Mouse (Mus musculus) hindbrain, embryonic 15.5 days (tissue): ENCODE measurements around the gene Gnmt. TPM values are rescaled to one million over a fixed set of nuclear protein-coding genes. Genes with fewer than 3 reads are reported as not detected.

Source experiments
- ATAC-seq: fragments of 200-750 bp; cut with Nextera tagmentation; 2 replicates; pipeline ENCODE4 v1.8.0; 2017; ENCODE audit warnings: low read depth, moderate number of reproducible peaks, moderate TSS enrichment; ENCODE audit not compliant: low FRiP score
- H3K27ac ChIP-seq: fragments of 300-500 bp; sonication (generic); replicated peaks from 2 replicates; pipeline ENCODE4 v1.5.1; 2015; ENCODE audit warnings: mild to moderate bottlenecking, inconsistent platforms
- H3K27me3 ChIP-seq: fragments of 300-500 bp; sonication (generic); 2 replicates; pipeline ENCODE4 v1.6.1; 2015; ENCODE audit warnings: control low read depth, inconsistent platforms
- H3K36me3 ChIP-seq: fragments of 300-500 bp; sonication (generic); 2 replicates; pipeline ENCODE4 v1.6.1; 2015; ENCODE audit warnings: control low read depth, inconsistent platforms
- H3K4me1 ChIP-seq: fragments of 300-500 bp; sonication (generic); replicated peaks from 2 replicates; pipeline ENCODE4 v1.6.1; 2015; ENCODE audit warnings: control low read depth, inconsistent platforms
- H3K4me2 ChIP-seq: fragments of 300-500 bp; sonication (generic); 2 replicates; pipeline ENCODE4 v1.6.1; 2015; ENCODE audit warnings: moderate library complexity, mild to moderate bottlenecking, inconsistent platforms
- H3K4me3 ChIP-seq: fragments of 300-500 bp; sonication (generic); 2 replicates; pipeline ENCODE4 v1.5.1; 2015; ENCODE audit warnings: mild to moderate bottlenecking, inconsistent platforms
- H3K9ac ChIP-seq: fragments of 300-500 bp; sonication (generic); 2 replicates; pipeline ENCODE4 v1.6.1; 2015; ENCODE audit warnings: inconsistent platforms
- H3K9me3 ChIP-seq: fragments of 300-500 bp; sonication (generic); 2 replicates; pipeline ENCODE4 v1.6.1; 2016; ENCODE audit warnings: control low read depth, inconsistent platforms
- WGBS: fragments of 180-500 bp; shearing (Covaris S2); methylation state at CpG from one replicate; pipeline ENCODE4 v1.1.7; 2015; 5-methylcytosine and 5-hydroxymethylcytosine counted together
- polyA plus RNA-seq: library from polyadenylated mRNA; unstranded; fragments of >200 nt; fragmentation: Nextera tagmentation; extraction: Ambion mirVana; gene quantifications from 2 replicates; pipeline ENCODE4 v1.2.1, GENCODE M21; 2015

Gene Gnmt
- polyA plus RNA-seq, 1 experiment from 2014 or later = 0.86 TPM

GRCm38 (mm10) chr17:46735287-46735686 is 6.3 kb upstream of the Gnmt start:
- Histone ChIP-seq H3K4me2 (no peak overlapping the region), H3K9ac (no peak overlapping the region), H3K9me3 (no peaks in the 10 kb centered on the region), H3K27ac (no peak overlapping the region), H3K27me3 (no peaks in the 10 kb centered on the region), H3K4me1 (no peaks in the 10 kb centered on the region), H3K4me3 (no peak overlapping the region), H3K36me3 (peaks cover 25% of the 10 kb centered on the region; the same call in 1 of the 2 replicates)
- ATAC-seq = no peak
- WGBS = 90% methylated on average over 7 of the region's 7 CpGs

- Histone ChIP-seq H3K9ac (no peak overlapping the region), H3K36me3 (peaks cover 25% of the 10 kb centered on the region; the same call in 1 of the 2 replicates), H3K4me3 (no peak overlapping the region), H3K4me1 (no peaks in the 10 kb centered on the region), H3K27me3 (peaks cover 1% of the 10 kb centered on the region; the same call in 1 of the 2 replicates), H3K4me2 (no peak overlapping the region), H3K27ac (no peak overlapping the region), H3K9me3 (no peaks in the 10 kb centered on the region)
- WGBS = 96% methylated on average over 3 of the region's 3 CpGs
- no peak for ATAC-seq
These were observed 5.1 kb upstream of the Gnmt start for GRCm38 (mm10) chr17:46734055-46734454.

DNA sequence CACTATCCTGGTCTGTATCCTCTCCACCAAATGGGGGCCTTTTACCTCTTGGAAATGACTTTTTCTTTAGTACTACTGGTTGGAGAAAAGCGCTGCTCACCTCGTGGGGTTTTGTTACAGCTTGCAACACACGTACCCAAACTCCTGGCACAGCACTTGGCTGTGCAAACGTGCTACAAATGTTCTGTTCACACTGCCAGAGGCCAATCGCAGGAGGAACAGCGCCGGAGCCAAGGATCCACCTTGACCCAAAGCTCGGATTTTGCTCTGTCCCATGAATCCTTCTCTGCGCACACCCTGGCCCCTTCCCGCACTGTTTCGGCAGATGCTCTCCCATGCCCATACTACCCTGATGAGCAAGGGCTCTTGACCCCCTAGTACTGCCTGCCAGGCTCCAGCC is 472 bp downstream of the Gnmt start:
- peak overlapping the region; percentile 18; the same call in 1 of the 2 replicates for H3K4me2 ChIP-seq
- no peaks in the 10 kb centered on the region for H3K4me1 ChIP-seq
- H3K27ac ChIP-seq = no peak overlapping the region
- H3K9me3 ChIP-seq = no peaks in the 10 kb centered on the region
- no peak overlapping the region for H3K4me3 ChIP-seq
- WGBS = 57% methylated on average over 11 of the region's 11 CpGs
- no peaks in the 10 kb centered on the region; the same call in 1 of the 2 replicates for H3K36me3 ChIP-seq
- no peak for ATAC-seq
- H3K27me3 ChIP-seq = peaks cover 5% of the 10 kb centered on the region; the same call in 1 of the 2 replicates
- no peak overlapping the region for H3K9ac ChIP-seq

DNA sequence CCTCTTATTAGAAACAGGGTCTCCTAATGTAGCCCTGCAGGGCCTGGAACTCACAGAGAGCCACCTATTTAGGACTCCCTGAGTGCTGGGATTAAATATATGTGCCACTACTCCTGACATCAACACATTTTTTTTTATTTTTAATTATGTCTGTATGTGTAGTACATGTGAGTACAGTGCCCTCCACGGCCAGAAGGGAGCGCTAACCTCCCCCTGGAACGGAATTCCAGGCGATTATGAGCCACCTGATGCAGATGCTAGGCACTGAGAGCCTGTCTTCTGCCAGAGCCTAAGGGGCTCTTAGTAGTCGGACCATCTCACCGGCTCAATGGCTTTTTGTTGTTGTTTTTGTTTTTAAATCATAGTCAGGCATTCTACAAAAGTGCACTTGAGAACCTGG is 947 bp downstream of the Gnmt start:
- H3K4me1 ChIP-seq = no peaks in the 10 kb centered on the region
- no peak overlapping the region for H3K9ac ChIP-seq
- no peak overlapping the region for H3K4me2 ChIP-seq
- peaks cover 5% of the 10 kb centered on the region; the same call in 1 of the 2 replicates for H3K27me3 ChIP-seq
- 40% methylated on average over 6 of the region's 6 CpGs for WGBS
- H3K27ac ChIP-seq = no peak overlapping the region
- H3K36me3 ChIP-seq = peaks cover 4% of the 10 kb centered on the region
- H3K4me3 ChIP-seq = no peak overlapping the region
- no peak for ATAC-seq
- H3K9me3 ChIP-seq = no peaks in the 10 kb centered on the region

- no peak overlapping the region for H3K4me2 ChIP-seq
- peaks cover 4% of the 10 kb centered on the region for H3K36me3 ChIP-seq
- H3K27ac ChIP-seq = no peak overlapping the region
- no peaks in the 10 kb centered on the region for H3K9me3 ChIP-seq
- WGBS = 90% methylated on average over 11 of the region's 11 CpGs
- H3K9ac ChIP-seq = no peak overlapping the region
- ATAC-seq = no peak
- H3K27me3 ChIP-seq = peaks cover 5% of the 10 kb centered on the region; the same call in 1 of the 2 replicates
- no peaks in the 10 kb centered on the region for H3K4me1 ChIP-seq
- H3K4me3 ChIP-seq = no peak overlapping the region
These were observed 1.7 kb downstream of the Gnmt start for GRCm38 (mm10) chr17:46727271-46727670.

- peaks cover 5% of the 10 kb centered on the region; the same call in 1 of the 2 replicates for H3K27me3 ChIP-seq
- 90% methylated on average over 26 of the region's 26 CpGs for WGBS
- no peaks in the 10 kb centered on the region for H3K4me1 ChIP-seq
- H3K4me2 ChIP-seq = no peak overlapping the region
- peaks cover 4% of the 10 kb centered on the region for H3K36me3 ChIP-seq
- no peak overlapping the region for H3K27ac ChIP-seq
- no peaks in the 10 kb centered on the region for H3K9me3 ChIP-seq
- no peak overlapping the region for H3K9ac ChIP-seq
- ATAC-seq = no peak
- H3K4me3 ChIP-seq = no peak overlapping the region
These were observed 3.0 kb downstream of the Gnmt start for GRCm38 (mm10) chr17:46725731-46726645.

DNA sequence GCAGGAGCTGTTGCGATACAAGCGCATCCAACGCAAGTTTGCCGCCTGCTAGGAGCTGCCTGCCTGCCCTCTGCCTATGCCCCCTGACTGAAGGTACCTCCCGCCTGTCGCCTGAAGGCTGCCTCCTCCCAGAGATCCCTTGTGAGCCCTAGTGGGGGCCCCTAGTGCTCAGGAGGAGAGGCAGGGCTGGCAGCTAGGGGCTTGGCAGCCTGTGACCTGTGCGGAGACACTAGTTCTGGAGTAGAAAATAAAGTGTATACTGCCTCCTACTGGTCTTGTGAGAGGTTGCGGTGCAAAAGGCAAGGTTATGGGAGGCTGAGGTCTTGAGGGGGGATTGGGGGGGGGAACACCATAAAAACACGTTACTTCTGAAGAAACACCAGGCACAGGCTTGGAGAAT is 3.7 kb downstream of the Gnmt start:
- ATAC-seq = no peak
- peaks cover 4% of the 10 kb centered on the region for H3K36me3 ChIP-seq

DNA sequence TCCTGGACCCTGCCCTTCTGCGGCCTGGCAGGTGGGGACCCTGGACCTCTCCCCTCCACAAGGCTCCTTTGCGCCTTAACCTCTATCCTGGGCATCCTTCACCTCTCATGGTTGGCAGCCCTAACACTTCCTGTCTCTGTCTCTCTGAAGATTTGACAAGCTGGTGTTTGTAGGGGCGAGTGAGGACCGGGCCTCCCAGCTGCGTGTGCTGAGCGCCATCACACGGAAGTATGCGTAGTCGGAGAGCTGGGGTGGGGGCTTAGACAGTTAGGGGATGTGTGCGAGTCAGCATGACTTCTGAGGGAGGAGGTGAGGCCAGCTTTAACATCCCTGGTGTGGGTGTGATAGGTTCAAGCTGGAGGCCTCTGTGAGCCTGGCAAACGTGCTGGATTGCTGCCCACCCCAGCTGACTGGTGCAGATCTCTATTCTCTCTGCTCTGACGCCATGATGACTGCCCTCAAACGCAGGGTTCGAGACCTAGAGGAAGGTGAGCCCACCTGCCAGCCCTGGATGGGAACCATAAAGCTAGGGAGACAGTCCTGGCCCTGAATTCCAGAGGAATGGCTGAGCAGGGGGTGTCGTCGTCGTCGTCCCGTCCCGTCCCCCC is 4.4 kb downstream of the Gnmt start:
- Histone ChIP-seq H3K4me2 (no peak overlapping the region), H3K36me3 (peaks cover 4% of the 10 kb centered on the region), H3K4me3 (no peak overlapping the region), H3K9me3 (no peaks in the 10 kb centered on the region), H3K9ac (no peak overlapping the region), H3K4me1 (no peaks in the 10 kb centered on the region), H3K27ac (no peak overlapping the region), H3K27me3 (peaks cover 5% of the 10 kb centered on the region; the same call in 1 of the 2 replicates)
- no peak for ATAC-seq
- 78% methylated on average over 19 of the region's 20 CpGs for WGBS

More for the DNA sequence above, 3.7 kb downstream of the Gnmt start:
- Histone ChIP-seq H3K9ac (no peak overlapping the region), H3K4me3 (no peak overlapping the region), H3K4me1 (no peaks in the 10 kb centered on the region), H3K27ac (no peak overlapping the region), H3K9me3 (no peaks in the 10 kb centered on the region), H3K27me3 (peaks cover 5% of the 10 kb centered on the region; the same call in 1 of the 2 replicates), H3K4me2 (no peak overlapping the region)
- whole genome bisulfite sequencing = 53% methylated on average over 9 of the region's 9 CpGs

DNA sequence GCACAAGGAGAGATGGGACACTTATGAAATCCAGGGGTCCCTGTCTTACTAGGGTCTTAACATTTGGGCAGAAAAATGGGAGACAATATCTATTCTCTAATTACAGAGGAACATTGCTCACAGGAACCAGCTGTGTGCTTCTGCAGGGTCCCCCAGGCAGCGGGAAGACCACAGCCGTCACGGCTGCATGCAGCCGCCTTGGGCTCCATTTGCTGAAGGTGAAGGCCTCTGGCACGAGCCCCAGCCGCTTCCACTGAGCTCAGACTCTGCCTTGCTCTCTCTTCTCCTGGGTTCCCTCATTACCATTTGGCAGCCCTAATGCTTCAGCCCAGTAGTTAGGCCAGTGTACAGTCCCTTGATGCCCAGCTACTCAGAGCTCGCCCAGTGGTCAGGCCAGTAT is 7.9 kb downstream of the Gnmt start:
- Histone ChIP-seq H3K4me3 (no peak overlapping the region), H3K27me3 (no peaks in the 10 kb centered on the region), H3K27ac (no peak overlapping the region), H3K9ac (no peak overlapping the region), H3K4me2 (no peak overlapping the region), H3K9me3 (no peaks in the 10 kb centered on the region), H3K4me1 (no peaks in the 10 kb centered on the region), H3K36me3 (peaks cover 8% of the 10 kb centered on the region)
- WGBS = 89% methylated on average over 7 of the region's 7 CpGs
- no peak for ATAC-seq

- no peak overlapping the region for H3K4me3 ChIP-seq
- no peaks in the 10 kb centered on the region for H3K27me3 ChIP-seq
- no peaks in the 10 kb centered on the region for H3K9me3 ChIP-seq
- 95% methylated on average over 11 of the region's 11 CpGs for WGBS
- no peak for ATAC-seq
- no peak overlapping the region for H3K4me2 ChIP-seq
- peaks cover 24% of the 10 kb centered on the region for H3K36me3 ChIP-seq
- H3K27ac ChIP-seq = no peak overlapping the region
- peaks cover 25% of the 10 kb centered on the region for H3K4me1 ChIP-seq
- no peak overlapping the region for H3K9ac ChIP-seq
These were observed 14.0 kb downstream of the Gnmt start for GRCm38 (mm10) chr17:46714756-46715481.

- H3K9ac ChIP-seq = no peak overlapping the region
- H3K27me3 ChIP-seq = no peaks in the 10 kb centered on the region
- ATAC-seq = no peak
- WGBS = 96% methylated on average over 9 of the region's 9 CpGs
- no peak overlapping the region for H3K27ac ChIP-seq
- H3K9me3 ChIP-seq = no peaks in the 10 kb centered on the region
- peaks cover 25% of the 10 kb centered on the region for H3K4me1 ChIP-seq
- no peak overlapping the region for H3K4me2 ChIP-seq
- peaks cover 24% of the 10 kb centered on the region for H3K36me3 ChIP-seq
- H3K4me3 ChIP-seq = no peak overlapping the region
These were observed 15.1 kb downstream of the Gnmt start for GRCm38 (mm10) chr17:46713849-46714248.

DNA sequence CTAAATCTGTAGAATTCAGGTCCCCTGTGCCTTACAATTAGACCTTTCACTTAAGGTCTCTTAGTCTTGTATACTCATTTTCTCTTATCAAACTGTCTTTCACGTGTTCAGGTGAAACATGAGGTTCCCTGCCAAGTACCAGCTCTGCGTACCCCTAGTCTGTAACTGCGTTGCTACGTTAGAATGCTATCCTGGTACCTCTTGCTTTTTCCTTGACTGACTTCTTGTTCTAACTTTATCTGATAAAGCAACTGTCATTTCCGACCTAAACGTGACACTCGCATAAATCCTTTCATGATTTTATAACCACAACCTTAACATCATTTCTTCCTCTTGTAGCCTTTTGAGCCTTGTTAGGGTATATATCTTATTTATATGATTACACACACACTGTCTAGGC is 16.5 kb downstream of the Gnmt start:
- Histone ChIP-seq H3K4me1 (peaks cover 25% of the 10 kb centered on the region), H3K9me3 (no peaks in the 10 kb centered on the region), H3K27me3 (no peaks in the 10 kb centered on the region), H3K4me2 (peak overlapping the region; percentile 98), H3K4me3 (peak overlapping the region; percentile 96), H3K27ac (no peak overlapping the region), H3K9ac (peak overlapping the region; percentile 88), H3K36me3 (peaks cover 24% of the 10 kb centered on the region)
- 79% methylated on average over 7 of the region's 7 CpGs for WGBS
- ATAC-seq = no peak
